Mouse (Mus musculus) kidney, postnatal 25 days (tissue): ENCODE data around the gene Rpl31.

ENCODE experiments used
- DNase-seq, 2 experiments: peaks; one replicate each; pipeline ENCODE4 v3.0.0; 2021; ENCODE audit warnings: mixed read lengths in 2 of 2

The Rpl31 gene

GRCm38 (mm10) chr1:39407108-39407507, 39.5 kb downstream of the Rpl31 start:
- DNase-seq: peak in 1 of 2 experiments; percentile 36

GRCm38 (mm10) chr1:39408123-39408522, 40.5 kb downstream of the Rpl31 start:
- DNase-seq: no peak

- DNase-seq: no peak
Observed at GRCm38 (mm10) chr1:39408668-39409067, 41.0 kb downstream of the Rpl31 start.

- peak; percentile 34 to 61 for DNase-seq
Observed at GRCm38 (mm10) chr1:39410085-39410821, 42.6 kb downstream of the Rpl31 start.

GRCm38 (mm10) chr1:39417817-39418216, 50.2 kb downstream of the Rpl31 start:
- DNase-seq: peak; percentile 37 to 76

- no peak for DNase-seq
Observed at GRCm38 (mm10) chr1:39418852-39419251, 51.2 kb downstream of the Rpl31 start.

GRCm38 (mm10) chr1:39420987-39421386, 53.3 kb downstream of the Rpl31 start:
- DNase-seq: no peak
